Mouse (Mus musculus) thymus, adult 2 months (tissue): ENCODE data around the gene Bpgm.

Experiments
- CTCF ChIP-seq: fragments of 200-500 bp; IDR thresholded peaks from 2 replicates; pipeline ENCODE4 v1.5.1; 2012; ENCODE audit warnings: mild to moderate bottlenecking, control low read depth, low read length, moderate library complexity, borderline replicate concordance; ENCODE audit not compliant: control insufficient read depth, poor library complexity, insufficient read depth; ENCODE audit errors: extremely low read depth
- POLR2A ChIP-seq: fragments of 200-500 bp; IDR thresholded peaks from 2 replicates; pipeline ENCODE4 v1.6.1; 2012; ENCODE audit warnings: mild to moderate bottlenecking, low read length, control low read depth, moderate library complexity; ENCODE audit not compliant: control insufficient read depth, poor library complexity, insufficient read depth; ENCODE audit errors: extremely low read depth

DNA sequence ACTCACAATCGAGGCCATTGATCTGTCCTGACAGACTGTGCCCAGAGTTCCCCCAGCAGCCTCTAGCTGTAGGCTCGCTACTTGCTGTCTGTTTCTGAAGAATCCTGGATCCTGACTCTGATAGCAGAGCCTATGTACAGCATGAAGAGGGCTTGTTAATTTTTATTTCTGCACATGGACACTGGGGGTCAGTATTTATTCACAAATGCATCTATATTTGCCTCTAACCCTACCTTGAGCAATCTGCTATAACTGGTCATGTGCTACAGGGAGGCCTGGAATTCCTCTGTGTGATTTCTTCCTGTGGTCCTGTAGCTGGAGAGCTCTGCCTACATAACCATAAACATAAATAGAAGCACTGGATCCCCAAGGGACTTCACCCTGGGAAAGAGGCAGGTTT is 35.4 kb downstream of the Bpgm start:
- TF ChIP-seq CTCF (no peak), POLR2A (no peak)
